In the genomic region with DNA sequence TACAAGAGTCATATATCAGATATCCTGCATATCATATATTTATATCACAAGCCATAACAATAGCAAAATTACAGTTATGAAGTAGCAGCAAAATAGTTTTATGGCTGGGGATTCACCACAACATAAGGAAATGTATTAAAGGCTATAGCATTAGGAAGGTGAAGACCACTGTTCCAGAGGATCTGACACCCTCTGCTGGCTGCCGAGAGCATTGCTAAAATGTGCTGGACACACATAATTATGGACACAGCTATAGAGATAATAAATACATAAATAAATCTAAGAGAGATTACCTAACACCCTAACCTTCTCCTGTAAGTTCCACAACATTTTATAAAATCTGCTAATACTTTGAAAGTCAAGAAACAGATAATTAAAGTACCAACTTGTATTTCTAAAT, we compare ENCODE assay signal across 8 mouse cellular contexts.
DNase-seq lines count a peak whose midpoint lies in the region; ATAC-seq lines count a peak whose summit lies in the region.

No protein-coding gene starts in this region.

- no peak for ATAC-seq in inflammation-experienced regulatory T-cells, adult 6 months

- DNase-seq in spleen, adult 18-20 months = peak; percentile 31 to 62
- no peak for DNase-seq in spleen, adult 12 weeks (ENCODE audit: low spot score)
- DNase-seq in adrenal gland, postnatal 4 days (ENCODE audit: low spot score in 2 of 2) = peak; percentile 16 to 44
- peak; percentile 31 for DNase-seq in gastrocnemius, postnatal 25 days
- peak; percentile 87 for DNase-seq in kidney, postnatal 10 days
- DNase-seq in lung, adult 18-20 months = peak; percentile 65 to 71
- DNase-seq in right cerebral cortex, postnatal 14 days = peak; percentile 71
